Mouse (Mus musculus) erythroblast, adult 5-6 weeks (primary cell): Measurements from ENCODE around the gene Usp48. TPM values are rescaled to one million over a fixed set of nuclear protein-coding genes. Genes with fewer than 3 reads are reported as not detected.
"Not testable (repeated sequence)": the region's sequence is repeated elsewhere in the genome, so short reads cannot be mapped to it uniquely, and the experiment has no call there.

Experiments
- ATAC-seq: replicated peaks from 2 replicates; pipeline ENCODE4 v1.8.0; 2016; ENCODE audit warnings: moderate number of reproducible peaks, mild to moderate bottlenecking, moderate TSS enrichment, inconsistent platforms; ENCODE audit not compliant: poor library complexity, low FRiP score, severe bottlenecking
- total RNA-seq, 2 experiments: library from RNA; stranded (forward) in 1 of 2; stranded (reverse) in 1 of 2; fragments of 150-400 nt in 1 of 2; fragments of 200-764, 138-1000 nt in 1 of 2; gene quantifications; 2 replicates each; pipeline versions ENCODE4 v1.2.3 to v1.2.4; 2015 to 2017; ENCODE audit warnings: low replicate concordance in 2 of 2

The Usp48 gene
- total RNA-seq (2015; ENCODE audit: low replicate concordance) (37.6 and 43.4 TPM in 2 replicates), total RNA-seq (2017; ENCODE audit: low replicate concordance) (46.5 and 54.8 TPM in 2 replicates)

DNA sequence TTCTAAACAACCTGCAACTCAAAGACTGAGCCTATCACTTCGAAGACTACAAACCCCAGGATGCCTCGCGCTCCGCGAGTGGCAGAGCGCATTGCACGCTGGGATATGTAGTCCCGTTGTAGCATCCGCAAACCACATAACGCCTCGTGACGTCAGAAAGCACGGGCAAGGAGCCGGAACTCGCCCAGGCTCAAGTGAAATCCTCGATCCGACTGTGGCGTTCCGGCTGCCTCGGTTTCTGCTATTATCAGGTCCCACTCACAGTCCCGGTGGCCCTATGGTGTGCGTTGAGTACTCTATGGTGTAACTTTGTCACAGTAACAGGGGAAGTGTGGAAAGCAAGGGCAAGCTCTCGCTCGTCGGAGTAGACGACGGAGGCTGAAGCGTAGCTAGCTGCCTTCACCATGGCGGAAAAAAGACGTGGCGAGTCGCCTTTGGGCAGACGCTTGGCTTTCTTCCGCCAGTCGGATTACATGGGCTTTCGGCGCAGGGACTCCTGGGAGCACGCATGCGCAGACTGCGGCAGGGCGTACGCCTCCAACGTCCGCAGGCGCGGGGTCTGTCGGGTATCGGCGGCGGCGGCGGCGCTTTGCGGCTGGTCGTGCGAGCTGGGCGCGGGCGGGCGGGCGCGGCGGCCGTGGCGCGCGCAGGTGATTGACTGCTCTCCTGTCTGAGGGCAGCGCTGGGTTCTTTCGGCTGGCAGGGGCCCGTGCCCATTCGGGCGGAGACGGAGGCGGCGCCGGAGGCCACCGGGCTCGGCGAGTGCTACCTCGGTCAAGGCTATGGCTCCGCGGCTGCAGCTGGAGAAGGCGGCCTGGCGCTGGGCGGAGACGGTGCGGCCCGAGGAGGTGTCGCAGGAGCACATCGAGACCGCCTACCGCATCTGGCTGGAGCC lies at the start of gene Usp48:
Usp48 (plus strand) TSS at position 155 of the 895 bp plus-strand sequence.
- peak; percentile 91 for ATAC-seq

DNA sequence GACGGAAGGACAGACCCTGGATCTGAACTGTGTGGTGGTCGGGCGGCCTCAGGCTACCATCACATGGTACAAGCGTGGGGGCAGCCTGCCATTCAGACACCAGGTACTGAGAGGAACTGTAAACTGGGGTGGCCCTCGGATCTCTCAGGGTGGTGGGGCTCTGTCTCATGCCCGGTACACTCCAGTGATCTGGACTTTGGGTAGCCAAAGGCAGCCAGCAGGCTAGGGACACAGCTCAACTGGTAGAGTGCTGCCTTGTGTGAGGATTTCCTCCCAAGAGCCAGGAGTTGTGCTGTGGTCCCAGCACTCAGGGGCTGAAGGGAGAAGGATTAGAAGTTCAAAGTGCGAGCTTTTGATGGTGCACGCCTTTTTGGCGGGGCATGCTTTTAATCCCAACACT lies 48.0 kb upstream of the Usp48 start:
- ATAC-seq: no peak

DNA sequence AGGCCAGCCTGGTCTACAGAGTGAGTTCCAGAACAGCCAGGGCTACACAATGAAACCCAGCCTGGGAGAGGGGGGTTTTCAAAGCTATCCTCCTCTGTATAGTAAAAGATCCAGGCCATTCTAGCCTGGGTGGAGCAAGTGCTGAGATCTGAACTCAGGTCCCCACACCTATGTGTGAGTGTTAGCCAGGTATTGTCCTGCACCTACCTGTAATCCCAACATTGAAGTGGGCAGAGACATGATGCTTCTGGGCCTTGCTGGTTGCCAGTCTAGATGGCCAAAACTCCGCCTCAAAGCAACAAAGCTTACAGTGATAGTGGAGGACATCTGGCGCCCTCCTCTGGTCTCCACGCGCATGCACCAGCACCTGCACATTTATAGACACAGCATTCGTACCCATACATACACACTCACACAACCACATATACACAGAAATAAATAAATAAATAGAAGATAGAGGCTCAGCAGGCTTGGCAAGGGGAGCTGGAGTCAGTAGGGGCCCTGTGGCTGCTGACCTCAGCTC lies 47.5 kb upstream of the Usp48 start:
- ATAC-seq: no peak

- ATAC-seq: no peak
These were observed 40.1 kb upstream of the Usp48 start for GRCm38 (mm10) chr4:137553466-137553865.

GRCm38 (mm10) chr4:137556673-137557210 lies 36.8 kb upstream of the Usp48 start:
- ATAC-seq: no peak

DNA sequence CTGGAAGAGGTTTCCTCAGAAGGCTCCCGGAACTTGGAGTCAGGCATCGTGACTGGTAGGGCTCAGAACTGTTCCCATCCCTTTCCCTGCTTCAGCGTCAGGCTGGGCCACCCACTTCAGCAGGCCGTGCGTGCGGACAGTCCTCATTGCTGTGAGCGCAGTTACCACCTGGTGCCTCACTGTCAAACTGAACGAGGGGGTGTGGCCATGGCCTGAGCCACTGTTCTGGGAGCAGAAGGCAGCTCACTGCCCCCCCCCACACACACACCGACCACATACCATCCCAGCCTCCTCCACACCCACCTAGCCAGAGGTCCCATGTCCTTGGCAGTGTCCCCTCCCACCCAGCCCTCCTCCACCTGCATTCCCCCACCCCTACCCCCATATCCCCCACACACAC lies 23.7 kb upstream of the Usp48 start:
- no peak for ATAC-seq

DNA sequence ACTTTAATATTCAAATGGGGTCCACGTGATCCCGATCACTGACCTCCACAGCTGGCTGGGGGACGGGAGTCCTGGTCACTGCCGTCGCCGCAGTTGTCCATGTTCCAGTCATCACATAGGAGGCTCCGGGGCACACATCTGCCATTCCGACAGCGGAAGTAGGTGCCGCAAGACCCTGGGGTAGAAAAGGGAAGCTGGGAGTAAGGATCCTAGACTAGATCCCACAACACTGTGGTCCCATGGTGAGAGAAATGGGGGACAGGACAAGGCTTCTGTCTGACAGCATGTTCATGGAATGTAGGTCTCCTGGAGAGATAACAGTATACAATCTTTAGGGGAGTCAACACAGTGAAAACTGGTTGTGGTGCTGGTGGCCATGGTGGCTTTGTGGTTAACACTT lies 19.1 kb upstream of the Usp48 start, which contains the start of gene Ldlrad2:
Ldlrad2 (minus strand) TSS at position 101 of the 400 bp plus-strand sequence.
- ATAC-seq: no peak

DNA sequence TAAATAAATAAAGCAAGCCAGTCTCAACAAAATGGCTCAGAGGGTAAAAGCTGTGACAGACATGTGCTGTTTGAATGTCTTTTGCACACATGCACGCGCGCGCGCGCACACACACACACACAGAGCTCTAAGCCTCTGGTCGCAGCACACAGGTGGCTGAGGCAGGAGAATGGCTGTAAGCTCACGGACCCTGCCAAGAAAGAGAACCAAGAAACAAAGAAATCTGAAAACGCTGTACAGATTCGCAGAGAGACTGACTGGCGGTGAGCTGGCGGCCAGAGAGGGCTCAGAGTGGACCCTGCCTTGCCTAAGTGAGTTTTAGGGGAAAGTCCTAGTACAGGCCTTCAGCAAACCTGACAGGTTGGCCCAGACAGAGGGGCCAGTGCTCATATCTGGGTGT lies 16.1 kb upstream of the Usp48 start:
- ATAC-seq: no peak

- peak; percentile 71 for ATAC-seq
These were observed 15.2 kb upstream of the Usp48 start for GRCm38 (mm10) chr4:137578181-137578845.

DNA sequence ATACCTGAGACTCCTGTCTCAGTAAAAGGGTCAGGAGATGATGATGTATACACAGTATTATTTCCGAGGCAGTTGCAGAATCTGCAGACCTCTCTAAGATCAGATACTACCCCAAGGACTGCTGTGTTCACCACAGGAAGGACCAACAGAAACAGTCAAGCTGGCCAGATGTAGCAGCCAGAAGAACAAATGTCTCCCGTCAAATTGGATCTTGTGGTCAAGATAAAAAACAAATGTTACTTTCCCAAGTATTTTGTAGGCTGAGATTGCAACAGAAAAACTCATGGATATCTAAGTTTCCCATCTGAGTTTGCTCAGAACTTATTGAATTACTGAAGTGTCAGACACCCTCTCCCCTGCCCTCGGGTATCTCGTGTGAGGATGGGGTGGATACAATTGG lies 13.8 kb upstream of the Usp48 start:
- no peak for ATAC-seq

DNA sequence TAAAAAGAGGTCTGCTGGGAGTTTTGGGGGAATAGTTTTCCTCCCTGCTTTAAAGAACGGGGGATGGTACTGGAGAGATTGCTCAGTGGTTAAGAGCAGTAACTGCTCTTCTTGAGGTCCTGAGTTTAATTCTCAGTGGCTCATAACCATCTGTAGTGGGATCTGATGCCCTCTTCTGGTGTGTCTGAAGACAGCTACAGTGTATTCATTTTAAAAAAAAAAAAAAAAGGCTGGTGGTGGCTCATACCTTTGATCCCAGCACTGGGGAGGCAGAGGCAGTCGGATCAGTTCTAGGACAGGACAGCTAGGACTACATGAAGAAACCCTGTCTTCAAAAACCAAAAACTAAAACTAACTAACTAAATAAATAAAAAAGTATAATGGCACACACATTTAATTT lies 13.3 kb upstream of the Usp48 start:
- no peak for ATAC-seq

GRCm38 (mm10) chr4:137581815-137582214 lies 11.7 kb upstream of the Usp48 start:
- peak; percentile 52; the same call in 1 of the 2 replicates for ATAC-seq

- ATAC-seq: not testable (repeated sequence)
These were observed 4.5 kb upstream of the Usp48 start for GRCm38 (mm10) chr4:137589095-137589494.

GRCm38 (mm10) chr4:137589586-137589985 lies 4.0 kb upstream of the Usp48 start:
- ATAC-seq: no peak

- ATAC-seq: no peak
These were observed 2.6 kb upstream of the Usp48 start for GRCm38 (mm10) chr4:137590961-137591360.

GRCm38 (mm10) chr4:137594496-137595270 lies 1.1 kb downstream of the Usp48 start:
- ATAC-seq: peak; percentile 66

GRCm38 (mm10) chr4:137597098-137597630 lies 3.6 kb downstream of the Usp48 start:
- no peak for ATAC-seq

- ATAC-seq: no peak
These were observed 5.0 kb downstream of the Usp48 start for GRCm38 (mm10) chr4:137598577-137598976.

DNA sequence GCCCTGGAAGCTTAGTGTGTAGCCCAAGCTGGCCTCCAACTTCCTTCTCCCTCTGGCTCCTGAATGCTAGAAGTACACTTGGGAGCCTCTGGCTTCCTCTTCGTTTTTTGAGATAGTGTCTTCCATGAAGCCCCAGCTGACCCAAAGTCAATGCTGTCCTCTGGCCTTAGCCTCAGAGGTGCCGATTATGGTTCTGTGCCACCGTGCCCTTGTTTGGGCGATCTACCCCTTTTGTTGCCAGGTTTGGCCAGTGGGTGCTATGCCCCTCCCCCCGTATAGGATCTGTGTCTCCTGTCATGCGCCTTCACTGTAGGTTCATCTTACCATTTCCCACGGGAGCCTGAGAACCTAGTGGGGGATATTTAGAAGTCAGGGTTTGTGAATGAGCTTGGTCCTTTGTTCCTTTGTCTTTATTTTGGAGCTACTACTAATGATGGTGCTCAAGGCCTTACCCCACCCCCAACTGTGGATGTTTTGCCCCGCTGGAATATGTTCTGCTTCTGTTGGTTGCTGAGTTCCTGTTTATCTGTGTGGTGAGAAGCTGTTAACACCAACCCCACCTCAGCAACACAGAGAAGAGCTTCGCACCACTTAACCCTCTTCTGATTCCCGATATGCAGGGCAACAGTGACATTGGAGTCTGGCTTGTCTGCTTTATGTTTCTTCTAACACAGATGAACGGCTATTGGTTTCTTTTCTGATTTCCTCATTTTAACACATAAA lies 10.1 kb downstream of the Usp48 start:
- ATAC-seq: no peak
